Mouse (Mus musculus) urinary bladder, adult 2 months (tissue): ENCODE results near the gene Tmem123. TPM values are rescaled to one million over a fixed set of nuclear protein-coding genes. Genes with fewer than 3 reads are reported as not detected.

ENCODE experiments used
- DNase-seq: peaks from one replicate; pipeline ENCODE4 v3.0.0; 2022; ENCODE audit warnings: low spot score
- polyA plus RNA-seq: library from polyadenylated mRNA; depleted of rRNA; stranded (reverse); fragments of >200 nt; gene quantifications from 2 replicates; pipeline ENCODE4 v1.2.3, GENCODE M21; 2012; rRNA removed

The Tmem123 gene
- polyA plus RNA-seq, 1 experiment = 359 TPM

DNA sequence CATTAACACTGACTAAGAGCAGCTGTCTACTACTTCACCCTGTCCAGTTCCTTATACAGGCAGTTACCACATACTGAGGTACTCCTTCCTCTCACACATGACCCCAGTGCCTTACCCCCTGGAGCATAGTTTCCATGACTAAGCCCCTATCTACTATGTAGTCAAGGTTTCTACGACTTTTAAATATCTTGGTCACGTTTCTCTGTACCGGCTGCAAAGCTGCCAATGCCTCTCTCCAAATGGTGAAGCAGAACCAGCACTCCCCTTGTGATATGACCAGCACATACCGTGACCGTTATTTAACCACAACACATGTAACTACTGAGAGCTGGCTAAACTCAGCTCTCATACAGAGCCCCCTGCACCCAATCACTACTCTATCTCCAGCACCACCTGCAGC lies 61.1 kb downstream of the Tmem123 start:
- no peak for DNase-seq

DNA sequence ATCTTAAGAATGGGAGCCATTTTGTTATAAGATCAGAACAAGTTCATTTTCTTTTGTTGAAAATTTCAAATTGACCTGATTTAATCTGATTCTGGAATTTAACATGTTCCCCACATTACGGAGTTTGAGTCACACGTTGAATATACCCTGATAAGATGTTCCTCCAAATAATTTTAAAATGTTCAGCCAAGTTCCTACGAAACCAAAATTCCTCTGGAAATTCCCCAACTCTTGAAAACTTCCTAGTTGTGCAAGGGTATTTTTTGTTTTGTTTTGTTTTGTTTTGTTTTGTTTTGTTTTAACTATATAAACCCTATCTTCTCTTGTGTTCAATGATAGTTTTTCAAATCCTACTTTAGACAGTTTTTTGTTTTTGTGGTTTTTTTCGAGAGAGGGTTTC lies 64.9 kb downstream of the Tmem123 start:
- DNase-seq = no peak

GRCm38 (mm10) chr9:7829531-7830528 lies 66.0 kb downstream of the Tmem123 start:
- no peak for DNase-seq

DNA sequence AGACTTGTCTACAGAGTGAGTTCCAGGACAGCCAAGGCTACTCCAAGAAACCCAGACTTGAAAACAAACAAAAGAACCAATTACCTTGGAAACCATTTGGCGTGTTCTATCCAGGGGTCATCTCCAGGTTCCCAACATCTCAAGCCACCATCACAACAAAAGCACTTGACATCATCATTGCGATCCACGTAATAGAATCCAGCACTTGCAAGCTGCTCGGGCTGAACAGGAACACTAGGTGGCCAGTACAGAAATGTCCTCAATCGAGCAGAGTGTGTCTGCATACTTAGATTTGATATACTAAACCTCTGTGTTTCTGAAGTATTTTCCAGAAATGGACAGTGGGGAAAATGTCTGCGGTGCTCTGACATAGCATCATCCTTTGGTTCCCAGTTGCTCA lies 69.6 kb downstream of the Tmem123 start:
- no peak for DNase-seq

DNA sequence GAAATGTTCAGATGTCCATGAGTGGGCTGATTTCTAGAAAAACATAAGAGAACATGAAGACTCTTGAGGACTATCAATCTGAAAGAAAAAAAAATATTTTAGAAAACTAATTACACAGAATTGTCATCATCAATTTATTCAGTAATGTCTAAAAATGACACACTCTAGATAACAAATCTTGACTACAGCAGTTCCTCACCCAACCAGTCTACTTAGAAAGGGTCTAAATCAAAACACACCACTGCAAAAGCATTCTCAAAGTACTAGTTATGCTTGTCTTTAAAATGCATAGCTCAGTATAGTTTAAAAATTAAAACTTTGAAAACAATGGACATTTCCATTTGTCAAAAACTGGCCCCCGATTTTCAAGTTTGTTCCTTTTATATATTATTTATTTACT lies 71.5 kb downstream of the Tmem123 start:
- no peak for DNase-seq

DNA sequence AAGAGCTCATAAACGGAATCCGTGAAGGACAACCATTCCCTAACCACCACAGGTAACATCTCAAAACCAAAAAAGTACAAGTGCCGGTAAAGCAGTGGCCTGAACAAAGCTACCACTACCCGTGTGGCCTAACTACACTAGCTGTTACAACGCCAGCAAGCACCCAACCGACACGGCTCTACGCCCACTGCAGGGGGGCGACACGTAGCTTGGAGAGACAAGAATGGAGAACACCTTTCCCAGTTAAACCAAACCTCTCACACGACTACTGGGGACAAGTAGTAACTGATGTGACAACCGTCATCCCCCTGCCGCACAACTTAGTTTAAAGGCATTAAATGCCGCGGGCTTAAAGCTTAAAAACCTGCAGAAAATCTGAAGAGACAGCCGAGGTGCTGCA lies 72.5 kb downstream of the Tmem123 start:
- DNase-seq = peak; percentile 38

DNA sequence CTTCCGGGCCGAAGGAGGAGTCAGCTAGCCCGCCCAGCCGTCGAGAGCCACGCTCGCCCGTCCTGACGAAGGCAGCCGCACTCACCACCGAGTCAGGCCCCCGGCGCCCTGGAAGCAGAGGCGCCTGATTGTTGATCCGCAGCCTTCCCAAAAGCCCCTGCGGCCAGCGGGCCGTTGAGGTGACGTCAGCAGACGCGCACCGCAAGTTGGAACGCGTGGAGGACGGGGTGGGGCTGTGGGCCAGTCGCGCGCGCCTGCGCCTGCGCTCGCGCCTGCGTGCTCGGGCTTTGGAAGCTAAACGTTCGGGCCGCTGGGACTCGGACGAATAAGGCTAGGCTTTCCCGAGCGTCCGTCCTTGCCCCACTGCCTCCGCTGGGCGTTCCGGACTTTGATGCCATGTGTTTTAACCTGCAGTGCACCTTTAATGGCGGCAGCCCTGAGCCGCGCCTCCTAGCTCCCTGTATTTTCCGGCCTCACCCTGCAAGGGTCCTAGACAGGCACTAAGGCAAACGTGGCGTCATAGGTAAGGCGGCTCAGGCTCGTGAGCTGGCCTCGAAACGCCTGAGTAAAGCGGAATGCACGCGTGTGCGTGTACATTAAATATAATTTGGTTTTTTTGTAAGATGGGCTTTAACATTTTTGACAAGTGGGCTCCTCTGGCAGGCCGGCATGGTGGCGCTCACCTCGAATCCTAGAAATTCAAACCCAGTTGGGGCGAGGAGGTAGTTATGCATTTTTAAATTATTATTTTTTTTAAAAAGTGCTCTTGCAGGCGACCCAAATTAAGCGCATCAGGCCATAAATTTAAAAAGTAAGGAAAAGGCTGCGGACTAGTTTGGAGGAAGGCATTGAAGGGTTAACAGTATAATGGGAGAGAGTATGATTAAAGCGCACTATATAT lies 73.3 kb downstream of the Tmem123 start, which contains the start of gene Birc2:
TSS of gene Birc2 (minus strand) at position 160 of the 901 bp plus-strand sequence.
- DNase-seq = peak; percentile 91

DNA sequence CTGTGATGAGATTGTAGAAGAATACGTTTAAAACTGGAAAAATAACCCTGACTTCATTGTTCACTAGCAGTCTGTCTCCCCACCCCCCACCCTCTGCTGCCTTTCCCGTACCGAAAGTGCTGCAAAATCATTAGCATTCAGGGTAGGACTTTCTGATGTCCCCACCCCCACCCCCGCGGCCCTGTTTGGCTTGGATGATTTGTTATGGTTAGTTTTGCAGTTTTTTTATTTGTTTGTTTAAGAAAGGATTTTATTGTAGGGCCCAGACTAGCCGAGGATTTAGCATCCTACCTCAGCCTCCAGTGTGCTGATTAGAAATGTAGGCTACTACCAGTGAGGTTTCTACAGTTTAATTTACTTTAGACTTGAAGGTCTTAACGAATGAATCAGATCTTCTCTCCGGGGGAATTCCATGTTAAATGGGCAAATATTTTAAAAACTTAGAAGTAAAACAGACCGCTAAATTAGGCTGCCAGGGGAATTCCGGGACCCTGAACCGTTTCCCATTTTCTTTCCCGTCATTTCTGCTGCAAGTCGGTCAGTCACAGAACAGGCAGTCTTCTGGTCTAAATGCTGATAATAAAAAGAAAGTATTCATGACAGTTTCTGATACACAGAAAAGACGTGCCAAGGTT lies 74.1 kb downstream of the Tmem123 start:
- no peak for DNase-seq

GRCm38 (mm10) chr9:7841221-7841620 lies 77.4 kb downstream of the Tmem123 start:
- no peak for DNase-seq

Other genes starting within 250 kb of the Tmem123 start
- gene Mmp8, start 205.6 kb upstream of the Tmem123 start, polyA plus RNA-seq = 0.06 TPM in 1 of 2 replicates, not detected in the other
- gene Mmp27, start 192.6 kb upstream of the Tmem123 start, polyA plus RNA-seq = 0.15 TPM in 2 replicates
- gene Mmp20, start 135.8 kb upstream of the Tmem123 start, polyA plus RNA-seq = not detected in 2 replicates
- 0.06 TPM in 1 of 2 replicates, not detected in the other for gene Mmp7, start 72.0 kb upstream of the Tmem123 start, polyA plus RNA-seq
- gene Birc2, start 73.0 kb downstream of the Tmem123 start, polyA plus RNA-seq = 23.6 and 27.7 TPM in 2 replicates
- 18.2 and 21.2 TPM in 2 replicates for gene Birc3, start 109.1 kb downstream of the Tmem123 start, polyA plus RNA-seq
- gene Yap1, start 240.6 kb downstream of the Tmem123 start, polyA plus RNA-seq = 47.6 and 77.0 TPM in 2 replicates